Mouse (Mus musculus) E14TG2a.4 (cell line): ENCODE measurements at regions not wholly inside any gene's neighbourhood (a gene's known extent, or its start where the extent isn't known, plus 50 kb on each side); places are given as distances from the start of the nearest gene placed in this dataset.

Source experiments
- CTCF ChIP-seq: conservative IDR thresholded peaks from 2 replicates; pipeline ENCODE4 v1.5.1; 2014; ENCODE audit warnings: low read length
- NANOG ChIP-seq: IDR thresholded peaks from 2 replicates; pipeline ENCODE4 v1.6.1; 2014; ENCODE audit warnings: borderline replicate concordance, low read length, mixed read lengths
- POU5F1 ChIP-seq: IDR thresholded peaks from 2 replicates; pipeline ENCODE4 v1.6.1; 2014; ENCODE audit warnings: low read length, borderline replicate concordance

- TF ChIP-seq CTCF (no peak), NANOG (no peak), POU5F1 (no peak)
These were observed 153.6 kb upstream of the Zfp462 start for GRCm38 (mm10) chr4:54791217-54791742.
